Mouse (Mus musculus): ENCODE measurements around the gene Gm4869.
"Not testable (repeated sequence)": the region's sequence is repeated elsewhere in the genome, so short reads cannot be mapped to it uniquely, and the experiment has no call there.

- TF ChIP-seq POLR2A (IDR thresholded peaks at IDR 0.05; ENCODE audit: borderline replicate concordance, extremely low read depth, low read depth, low read length), result peak; percentile 7; the same call in 1 of the 2 replicates
- not testable (repeated sequence) for TF ChIP-seq CTCF (IDR thresholded peaks at IDR 0.05; ENCODE audit: insufficient read depth, low read length)
These were observed 57.5 kb downstream of the Gm4869 start for GRCm38 (mm10) chr5:140502925-140503324.
